Mouse (Mus musculus) CD4-positive helper T cell, adult 2 months (primary cell): ENCODE data around the gene Tpmt.
A peak's percentile ranks its signal among the peaks of the same experiment; 100 is the strongest.

Experiments used
- DNase-seq: peaks from one replicate; pipeline ENCODE4 v3.0.0-alpha.2; 2012; ENCODE audit warnings: low read depth, missing footprints, low spot score

Gene Tpmt

GRCm38 (mm10) chr13:47044617-47044947, at the start of gene Tpmt:
TSS of gene Tpmt (minus strand) at chr13:47044737.
- no peak for DNase-seq

GRCm38 (mm10) chr13:47093791-47094190, 49.3 kb upstream of the Tpmt start:
- no peak for DNase-seq

GRCm38 (mm10) chr13:47089271-47089670, 44.7 kb upstream of the Tpmt start:
- DNase-seq, result no peak

- DNase-seq, result no peak
Measured at GRCm38 (mm10) chr13:47088433-47088832, 43.9 kb upstream of the Tpmt start.

GRCm38 (mm10) chr13:47080905-47081505, 36.5 kb upstream of the Tpmt start:
- DNase-seq, result peak; percentile 14

GRCm38 (mm10) chr13:47078799-47079198, 34.3 kb upstream of the Tpmt start:
- DNase-seq, result peak; percentile 13

- no peak for DNase-seq
Measured at GRCm38 (mm10) chr13:47077367-47077766, 32.8 kb upstream of the Tpmt start.

GRCm38 (mm10) chr13:47076156-47076555, 31.6 kb upstream of the Tpmt start:
- no peak for DNase-seq

GRCm38 (mm10) chr13:47072484-47072883, 27.9 kb upstream of the Tpmt start:
- no peak for DNase-seq

- DNase-seq, result no peak
Measured at GRCm38 (mm10) chr13:47071871-47072270, 27.3 kb upstream of the Tpmt start.

- no peak for DNase-seq
Measured at GRCm38 (mm10) chr13:47070329-47071080, 26.0 kb upstream of the Tpmt start.

GRCm38 (mm10) chr13:47067001-47067400, 22.5 kb upstream of the Tpmt start:
- DNase-seq, result no peak

GRCm38 (mm10) chr13:47066516-47066915, 22.0 kb upstream of the Tpmt start:
- no peak for DNase-seq

GRCm38 (mm10) chr13:47063985-47064760, 19.6 kb upstream of the Tpmt start:
- DNase-seq, result no peak

- DNase-seq, result no peak
Measured at GRCm38 (mm10) chr13:47062756-47063155, 18.2 kb upstream of the Tpmt start.

- no peak for DNase-seq
Measured at GRCm38 (mm10) chr13:47056781-47057180, 12.2 kb upstream of the Tpmt start.

- DNase-seq, result peak; percentile 15
Measured at GRCm38 (mm10) chr13:47056126-47056525, 11.6 kb upstream of the Tpmt start.

GRCm38 (mm10) chr13:47053971-47054370, 9.4 kb upstream of the Tpmt start:
- no peak for DNase-seq

GRCm38 (mm10) chr13:47050009-47050408, 5.5 kb upstream of the Tpmt start:
- no peak for DNase-seq

GRCm38 (mm10) chr13:47047996-47048395, 3.5 kb upstream of the Tpmt start:
- no peak for DNase-seq

GRCm38 (mm10) chr13:47043833-47044616, 512 bp downstream of the Tpmt start:
- peak; percentile 41 for DNase-seq
